Mouse (Mus musculus) embryonic facial prominence, embryonic 13.5 days (tissue): Measurements from ENCODE around the gene Dcbld2. TPM values are rescaled to one million over a fixed set of nuclear protein-coding genes. Genes with fewer than 3 reads are reported as not detected.

Experiments used
- ATAC-seq: fragments of 200-750 bp; cut with Nextera tagmentation; 2 replicates; pipeline ENCODE4 v1.8.0; 2017; ENCODE audit warnings: low read depth; ENCODE audit not compliant: insufficient number of reproducible peaks, insufficient read depth, low FRiP score, low TSS enrichment
- H3K27ac ChIP-seq: fragments of 300-500 bp; sonication (generic); 2 replicates; pipeline ENCODE4 v1.5.1; 2015; ENCODE audit warnings: moderate library complexity, mild to moderate bottlenecking, inconsistent platforms
- H3K27me3 ChIP-seq: fragments of 300-500 bp; sonication (generic); 2 replicates; pipeline ENCODE4 v1.6.1; 2015; ENCODE audit warnings: mild to moderate bottlenecking, inconsistent platforms
- H3K36me3 ChIP-seq: fragments of 300-500 bp; sonication (generic); 2 replicates; pipeline ENCODE4 v1.6.1; 2015; ENCODE audit warnings: mild to moderate bottlenecking, inconsistent platforms
- H3K4me1 ChIP-seq: fragments of 300-500 bp; sonication (generic); 2 replicates; pipeline ENCODE4 v1.6.1; 2015; ENCODE audit warnings: inconsistent platforms
- H3K4me2 ChIP-seq: fragments of 300-500 bp; sonication (generic); 2 replicates; pipeline ENCODE4 v1.6.1; 2015; ENCODE audit warnings: moderate library complexity, mild to moderate bottlenecking, inconsistent platforms
- H3K4me3 ChIP-seq: fragments of 300-500 bp; sonication (generic); 2 replicates; pipeline ENCODE4 v1.5.1; 2015; ENCODE audit warnings: mild to moderate bottlenecking, inconsistent platforms
- H3K9ac ChIP-seq: fragments of 300-500 bp; sonication (generic); 2 replicates; pipeline ENCODE4 v1.6.1; 2015; ENCODE audit warnings: mild to moderate bottlenecking, inconsistent platforms
- H3K9me3 ChIP-seq: fragments of 300-500 bp; sonication (generic); 2 replicates; pipeline ENCODE4 v1.6.1; 2016; ENCODE audit warnings: inconsistent platforms
- WGBS: fragments of 180-500 bp; shearing (Covaris S2); methylation state at CpG from one replicate; pipeline ENCODE4 v1.1.7; 2015; ENCODE audit warnings: mixed read lengths; 5-methylcytosine and 5-hydroxymethylcytosine counted together
- polyA plus RNA-seq: library from polyadenylated mRNA; unstranded; fragments of >200 nt; fragmentation: Nextera tagmentation; extraction: Ambion mirVana; gene quantifications from 2 replicates; pipeline ENCODE4 v1.2.1, GENCODE M21; 2015

Gene Dcbld2
- polyA plus RNA-seq, 1 experiment from 2014 or later = 5.6 TPM

GRCm38 (mm10) chr16:58465412-58465811 lies 57.2 kb downstream of the Dcbld2 start:
- no peak overlapping the region for H3K4me2 ChIP-seq
- peaks cover 64% of the 10 kb centered on the region for H3K36me3 ChIP-seq
- no peaks in the 10 kb centered on the region for H3K27me3 ChIP-seq
- no peak overlapping the region for H3K9ac ChIP-seq
- H3K4me3 ChIP-seq = no peak overlapping the region
- ATAC-seq = no peak
- H3K9me3 ChIP-seq = no peaks in the 10 kb centered on the region
- WGBS = 90% methylated on average over 9 of the region's 9 CpGs
- no peaks in the 10 kb centered on the region for H3K4me1 ChIP-seq
- H3K27ac ChIP-seq = no peak overlapping the region

DNA sequence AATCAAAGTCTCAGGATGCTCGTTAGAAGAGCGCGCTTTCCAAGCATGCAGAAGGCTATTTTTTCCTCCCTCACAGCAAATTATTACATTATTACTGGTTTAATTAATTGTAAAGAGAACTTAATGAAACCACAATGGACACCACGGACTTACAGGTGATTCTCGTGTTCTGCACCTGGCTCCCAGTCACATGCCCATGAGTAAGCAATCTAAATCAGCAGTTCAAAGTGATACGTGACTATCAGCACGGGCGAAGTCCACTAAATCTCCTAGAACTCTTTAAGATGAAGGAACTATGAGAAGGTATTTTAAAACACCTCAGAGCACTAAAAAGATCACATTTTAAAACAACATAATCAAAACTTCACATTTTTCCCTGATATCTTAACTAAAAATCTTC lies 61.8 kb downstream of the Dcbld2 start:
- Histone ChIP-seq H3K36me3 (peaks cover 49% of the 10 kb centered on the region), H3K9ac (no peak overlapping the region), H3K27ac (no peak overlapping the region), H3K4me2 (no peak overlapping the region), H3K4me3 (no peak overlapping the region), H3K27me3 (no peaks in the 10 kb centered on the region), H3K4me1 (no peaks in the 10 kb centered on the region), H3K9me3 (no peaks in the 10 kb centered on the region)
- no peak for ATAC-seq
- 92% methylated on average over 8 of the region's 8 CpGs for WGBS

GRCm38 (mm10) chr16:58470841-58471240 lies 62.6 kb downstream of the Dcbld2 start:
- Histone ChIP-seq H3K4me2 (no peak overlapping the region), H3K27ac (no peak overlapping the region), H3K4me1 (no peaks in the 10 kb centered on the region), H3K27me3 (no peaks in the 10 kb centered on the region), H3K9ac (no peak overlapping the region), H3K36me3 (peaks cover 44% of the 10 kb centered on the region), H3K4me3 (no peak overlapping the region), H3K9me3 (no peaks in the 10 kb centered on the region)
- 87% methylated on average over 4 of the region's 4 CpGs for WGBS
- no peak for ATAC-seq

DNA sequence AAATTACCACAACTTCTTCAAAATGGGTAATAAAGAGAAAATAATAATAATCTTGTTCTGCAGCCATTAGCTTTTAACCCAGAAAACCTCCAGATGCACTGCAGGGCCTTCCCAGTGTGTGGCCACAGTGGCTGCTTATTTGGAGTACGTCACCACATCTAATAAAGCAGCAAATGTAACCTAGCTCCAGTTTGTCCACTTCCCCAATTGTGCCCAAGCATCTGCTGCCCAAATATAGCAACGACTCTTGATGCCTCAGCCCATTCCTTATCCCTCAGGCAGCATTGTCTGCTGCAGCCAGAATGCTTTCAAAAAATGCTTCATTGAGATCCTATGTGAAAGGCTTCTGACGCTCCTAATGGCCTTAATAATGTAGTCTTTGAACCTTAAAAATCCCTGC lies 66.6 kb downstream of the Dcbld2 start:
- no peak overlapping the region for H3K4me3 ChIP-seq
- no peak for ATAC-seq
- no peaks in the 10 kb centered on the region for H3K27me3 ChIP-seq
- peaks cover 36% of the 10 kb centered on the region for H3K36me3 ChIP-seq
- no peak overlapping the region for H3K4me2 ChIP-seq
- H3K9ac ChIP-seq = no peak overlapping the region
- H3K4me1 ChIP-seq = no peaks in the 10 kb centered on the region
- 75% methylated on average over 3 of the region's 3 CpGs for WGBS
- H3K27ac ChIP-seq = no peak overlapping the region
- H3K9me3 ChIP-seq = no peaks in the 10 kb centered on the region; the same call in 1 of the 2 replicates

DNA sequence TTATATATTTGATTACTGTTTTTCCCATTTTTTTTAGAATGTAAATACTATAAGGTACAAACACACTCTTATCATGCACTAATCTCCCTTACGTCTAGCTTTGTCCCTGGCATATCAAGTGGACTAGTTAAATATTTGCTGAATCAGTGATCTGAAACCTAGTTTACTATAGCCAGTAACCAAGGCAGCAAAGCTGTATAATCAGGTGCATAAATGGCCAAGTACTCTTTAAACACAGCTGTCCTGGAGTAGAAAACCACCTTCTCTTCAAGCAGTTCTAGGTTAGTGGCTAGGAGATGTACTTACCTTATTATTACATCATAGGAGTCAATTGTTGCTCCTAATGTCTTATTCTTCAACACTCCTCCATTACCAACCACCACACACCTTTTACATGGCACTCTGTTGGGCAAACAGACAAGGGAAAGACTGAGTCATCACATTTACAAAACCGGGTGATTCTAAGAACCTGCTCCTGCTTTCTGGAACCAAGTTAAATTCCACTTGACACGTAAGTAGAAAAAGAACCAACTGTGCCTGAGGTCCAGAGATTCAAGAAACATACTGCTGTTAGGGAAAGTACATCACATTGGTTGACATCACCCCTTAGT lies 67.4 kb downstream of the Dcbld2 start:
- H3K27ac ChIP-seq = no peak overlapping the region
- 85% methylated on average over 3 of the region's 3 CpGs for WGBS
- H3K4me1 ChIP-seq = no peaks in the 10 kb centered on the region
- H3K36me3 ChIP-seq = peaks cover 36% of the 10 kb centered on the region
- no peaks in the 10 kb centered on the region; the same call in 1 of the 2 replicates for H3K9me3 ChIP-seq
- no peak overlapping the region for H3K4me3 ChIP-seq
- ATAC-seq = no peak
- H3K9ac ChIP-seq = no peak overlapping the region
- H3K27me3 ChIP-seq = no peaks in the 10 kb centered on the region
- no peak overlapping the region for H3K4me2 ChIP-seq

DNA sequence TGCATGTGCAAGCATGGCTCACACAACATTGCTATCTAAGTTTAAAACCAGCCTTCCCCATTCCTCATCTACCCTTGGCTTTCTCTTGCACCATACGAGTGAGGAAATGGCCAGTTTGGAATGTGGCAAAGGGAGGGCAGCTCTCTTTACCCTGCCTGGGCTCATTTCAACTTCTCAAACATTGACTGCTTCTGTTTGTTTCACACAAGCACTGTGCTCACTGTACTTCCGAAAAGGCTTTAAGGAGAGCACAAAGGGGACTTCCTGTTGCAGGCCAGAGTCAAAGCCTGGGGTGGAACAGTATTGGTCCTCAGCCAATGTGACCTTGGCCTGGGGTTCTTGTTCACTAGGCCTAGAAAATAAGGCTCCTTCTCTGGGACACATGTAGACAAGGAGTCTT lies 68.1 kb downstream of the Dcbld2 start:
- no peaks in the 10 kb centered on the region for H3K27me3 ChIP-seq
- H3K4me2 ChIP-seq = no peak overlapping the region
- no peak overlapping the region for H3K27ac ChIP-seq
- H3K36me3 ChIP-seq = peaks cover 36% of the 10 kb centered on the region
- H3K4me3 ChIP-seq = no peak overlapping the region
- no peaks in the 10 kb centered on the region; the same call in 1 of the 2 replicates for H3K9me3 ChIP-seq
- H3K9ac ChIP-seq = no peak overlapping the region
- 66% methylated on average over 2 of the region's 2 CpGs for WGBS
- H3K4me1 ChIP-seq = no peaks in the 10 kb centered on the region
- no peak for ATAC-seq

DNA sequence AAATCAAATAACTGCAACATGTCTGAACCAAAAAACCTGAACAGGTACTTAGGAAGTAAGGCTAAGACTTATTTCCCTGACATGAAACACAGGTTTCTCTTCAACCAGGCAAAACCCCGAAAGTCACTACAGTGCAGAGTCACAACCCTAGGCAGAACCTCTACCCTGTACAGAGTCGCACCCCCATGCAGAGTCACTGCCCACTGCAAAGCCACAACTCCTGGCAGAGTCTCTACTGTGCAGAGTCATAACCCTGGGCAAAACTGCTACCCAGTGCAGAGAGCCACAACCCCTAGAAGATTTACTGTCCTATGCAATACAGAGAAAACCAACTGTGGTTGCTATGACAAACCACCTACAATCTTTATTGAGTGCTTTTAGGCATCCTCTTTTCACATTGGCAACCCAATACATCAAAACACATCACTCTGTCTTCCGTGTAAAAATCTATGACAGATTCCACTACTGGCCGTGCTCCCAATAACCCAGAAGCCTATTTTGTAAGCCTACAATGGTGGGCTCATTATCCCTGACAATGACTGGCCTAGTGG lies 71.7 kb downstream of the Dcbld2 start:
- H3K9ac ChIP-seq = no peak overlapping the region
- WGBS = 81% methylated on average over 4 of the region's 4 CpGs
- H3K4me1 ChIP-seq = no peaks in the 10 kb centered on the region
- no peaks in the 10 kb centered on the region; the same call in 1 of the 2 replicates for H3K9me3 ChIP-seq
- peaks cover 17% of the 10 kb centered on the region for H3K36me3 ChIP-seq
- H3K4me2 ChIP-seq = no peak overlapping the region
- no peaks in the 10 kb centered on the region for H3K27me3 ChIP-seq
- H3K4me3 ChIP-seq = no peak overlapping the region
- no peak for ATAC-seq
- no peak overlapping the region for H3K27ac ChIP-seq

DNA sequence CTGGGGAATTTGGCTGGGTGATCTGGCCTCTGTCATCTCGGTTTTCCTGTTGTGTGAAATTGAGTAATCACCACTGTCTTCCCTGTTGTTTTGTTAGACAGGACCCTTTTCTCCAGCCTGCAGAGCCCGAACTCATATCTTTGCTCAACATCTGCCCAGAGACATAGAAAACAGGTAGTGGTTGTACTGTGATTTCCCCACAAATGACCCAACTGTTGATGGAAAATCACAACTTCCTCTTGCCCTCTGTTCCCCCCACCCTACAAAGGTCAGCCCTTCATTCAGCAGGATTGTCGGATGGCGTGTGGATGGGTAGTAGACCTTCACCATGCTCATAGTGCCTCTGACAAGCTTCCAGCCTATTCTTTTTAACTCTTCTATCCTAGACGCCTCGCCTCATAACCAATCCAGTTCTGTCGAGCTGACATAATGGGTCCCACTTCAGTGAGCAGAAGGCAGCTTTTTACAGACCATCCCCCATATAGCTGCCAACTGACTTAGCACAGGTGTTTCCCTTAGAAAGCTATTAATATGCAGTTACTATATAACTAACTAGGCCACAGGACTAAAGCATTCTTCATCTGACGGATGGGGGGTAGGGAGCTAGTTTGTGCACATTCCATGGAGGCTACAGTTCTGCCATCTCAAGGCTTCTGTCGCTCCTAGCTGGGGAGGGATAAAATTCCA lies 73.1 kb downstream of the Dcbld2 start:
- Histone ChIP-seq H3K4me3 (no peak overlapping the region), H3K36me3 (peaks cover 15% of the 10 kb centered on the region), H3K27ac (no peak overlapping the region), H3K9ac (no peak overlapping the region), H3K4me2 (no peak overlapping the region), H3K27me3 (no peaks in the 10 kb centered on the region), H3K4me1 (no peaks in the 10 kb centered on the region), H3K9me3 (no peaks in the 10 kb centered on the region; the same call in 1 of the 2 replicates)
- 0 out of 2 replicates have a peak, but pooled peaks have one; percentile 20 for ATAC-seq
- WGBS = 75% methylated on average over 9 of the region's 9 CpGs

DNA sequence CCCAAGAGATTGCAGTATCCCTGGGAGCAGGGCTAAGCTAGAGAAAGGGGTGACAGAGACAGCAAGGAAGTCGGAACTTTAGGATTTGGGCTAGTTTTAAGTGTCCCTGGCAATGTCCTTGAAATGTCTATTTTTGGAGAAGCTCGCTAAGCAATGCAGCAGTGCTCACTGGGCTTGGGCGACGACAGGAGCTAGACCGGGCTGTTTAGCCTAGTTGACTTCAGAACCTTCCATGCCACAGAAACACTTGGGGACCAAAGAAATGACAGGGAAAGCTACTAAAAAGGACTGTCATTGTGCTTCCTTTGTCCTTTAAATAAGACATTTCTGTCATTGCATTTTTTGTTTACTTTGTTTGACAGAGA lies 73.6 kb downstream of the Dcbld2 start:
- Histone ChIP-seq H3K9ac (no peak overlapping the region), H3K9me3 (no peaks in the 10 kb centered on the region; the same call in 1 of the 2 replicates), H3K27me3 (no peaks in the 10 kb centered on the region), H3K4me1 (no peaks in the 10 kb centered on the region), H3K4me2 (no peak overlapping the region), H3K4me3 (no peak overlapping the region), H3K36me3 (peaks cover 15% of the 10 kb centered on the region), H3K27ac (no peak overlapping the region)
- WGBS = 88% methylated on average over 5 of the region's 5 CpGs
- no peak for ATAC-seq

DNA sequence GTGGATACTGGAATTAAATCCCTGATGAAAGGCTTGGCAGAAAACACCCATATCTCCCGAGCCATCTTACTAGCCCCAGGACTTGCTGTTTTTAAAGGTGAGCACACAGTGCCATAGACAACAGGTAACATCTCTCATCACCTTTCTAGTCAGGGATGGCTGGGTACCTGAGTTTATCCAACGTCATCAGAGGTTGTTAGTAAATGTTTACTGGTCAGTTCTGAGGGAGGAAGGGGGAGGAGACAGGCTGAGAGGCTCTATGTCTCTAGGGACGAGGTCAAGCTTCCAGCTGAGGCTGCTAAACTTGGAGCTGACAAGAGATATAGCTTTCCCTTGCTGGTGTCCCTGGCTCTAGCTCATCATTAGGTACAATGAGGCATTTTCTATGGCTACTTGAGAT lies 74.1 kb downstream of the Dcbld2 start:
- Histone ChIP-seq H3K27me3 (no peaks in the 10 kb centered on the region), H3K27ac (no peak overlapping the region), H3K9me3 (no peaks in the 10 kb centered on the region; the same call in 1 of the 2 replicates), H3K4me2 (no peak overlapping the region), H3K36me3 (peaks cover 13% of the 10 kb centered on the region), H3K9ac (no peak overlapping the region), H3K4me3 (no peak overlapping the region), H3K4me1 (no peaks in the 10 kb centered on the region)
- ATAC-seq = no peak
- WGBS = 58% methylated on average over 3 of the region's 3 CpGs

GRCm38 (mm10) chr16:58487861-58488260 lies 79.6 kb downstream of the Dcbld2 start:
- Histone ChIP-seq H3K4me1 (no peaks in the 10 kb centered on the region), H3K9me3 (no peaks in the 10 kb centered on the region), H3K27ac (no peak overlapping the region), H3K4me2 (no peak overlapping the region), H3K27me3 (no peaks in the 10 kb centered on the region), H3K4me3 (no peak overlapping the region), H3K9ac (no peak overlapping the region), H3K36me3 (peaks cover 10% of the 10 kb centered on the region)
- ATAC-seq = no peak
- WGBS = 86% methylated on average over 6 of the region's 6 CpGs

GRCm38 (mm10) chr16:58496791-58497190 lies 88.5 kb downstream of the Dcbld2 start:
- Histone ChIP-seq H3K4me1 (no peaks in the 10 kb centered on the region), H3K9ac (no peak overlapping the region), H3K9me3 (no peaks in the 10 kb centered on the region), H3K27ac (no peak overlapping the region), H3K27me3 (no peaks in the 10 kb centered on the region), H3K4me3 (no peak overlapping the region), H3K4me2 (no peak overlapping the region), H3K36me3 (0 out of 2 replicates have a peak, but pooled peaks cover 3% of the 10 kb centered on the region)
- ATAC-seq = no peak
